Mouse (Mus musculus): Measurements from ENCODE around the gene Kdm4c. TPM values are rescaled to one million over a fixed set of nuclear protein-coding genes. Genes with fewer than 3 reads are reported as not detected.
"Not testable (repeated sequence)": the region's sequence is repeated elsewhere in the genome, so short reads cannot be mapped to it uniquely, and the experiment has no call there.

Gene Kdm4c
- total RNA-seq, 2 experiments from 2014 or later, result 20.6 to 21.1 TPM

- intact Hi-C loops (cut with DNase I), result no loop called here
- DNase-seq (ENCODE audit: low spot score in 2 of 2), result no peak
These were observed 52.4 kb downstream of the Kdm4c start for GRCm38 (mm10) chr4:74294726-74295125.

- intact Hi-C loops (cut with DNase I), result no loop called here
- no peak for DNase-seq (ENCODE audit: low spot score in 2 of 2)
These were observed 63.2 kb downstream of the Kdm4c start for GRCm38 (mm10) chr4:74305315-74306105.

- intact Hi-C loops (cut with DNase I), result no loop called here
- DNase-seq (ENCODE audit: low spot score in 2 of 2), result no peak
These were observed 68.8 kb downstream of the Kdm4c start for GRCm38 (mm10) chr4:74311135-74311534.

GRCm38 (mm10) chr4:74312858-74313257 lies 70.6 kb downstream of the Kdm4c start:
- no peak for DNase-seq (ENCODE audit: low spot score in 2 of 2)

GRCm38 (mm10) chr4:74315388-74315787 lies 73.1 kb downstream of the Kdm4c start:
- no peak for DNase-seq (ENCODE audit: low spot score in 2 of 2)
- intact Hi-C loops (cut with DNase I), result no loop called here

More at GRCm38 (mm10) chr4:74312858-74313257, 70.6 kb downstream of the Kdm4c start:
- intact Hi-C loops (cut with DNase I), result no loop called here

GRCm38 (mm10) chr4:74319313-74319712 lies 77.0 kb downstream of the Kdm4c start:
- DNase-seq (ENCODE audit: low spot score in 2 of 2), result no peak
- intact Hi-C loops (cut with DNase I), result no loop called here

- intact Hi-C loops (cut with DNase I), result no loop called here
- no peak for DNase-seq (ENCODE audit: low spot score in 2 of 2)
These were observed 115.2 kb downstream of the Kdm4c start for GRCm38 (mm10) chr4:74357479-74357878.

GRCm38 (mm10) chr4:74360274-74360673 lies 118.0 kb downstream of the Kdm4c start:
- no peak for DNase-seq (ENCODE audit: low spot score in 2 of 2)
- intact Hi-C loops (cut with DNase I), result no loop called here

GRCm38 (mm10) chr4:74386583-74386982 lies 144.3 kb downstream of the Kdm4c start:
- intact Hi-C loops (cut with DNase I), result no loop called here

GRCm38 (mm10) chr4:74393162-74393561 lies 150.9 kb downstream of the Kdm4c start:
- DNase-seq (ENCODE audit: low spot score in 2 of 2), result no peak
- intact Hi-C loops (cut with DNase I), result no loop called here

More at GRCm38 (mm10) chr4:74386583-74386982, 144.3 kb downstream of the Kdm4c start:
- no peak for DNase-seq (ENCODE audit: low spot score in 2 of 2)

- no peak for DNase-seq (ENCODE audit: low spot score in 2 of 2)
- intact Hi-C loops (cut with DNase I), result no loop called here
These were observed 154.3 kb downstream of the Kdm4c start for GRCm38 (mm10) chr4:74396562-74396961.

GRCm38 (mm10) chr4:74401617-74402313 lies 159.5 kb downstream of the Kdm4c start:
- intact Hi-C loops (cut with DNase I); DNase-seq (ENCODE audit: low spot score in 2 of 2): not testable (repeated sequence)

GRCm38 (mm10) chr4:74408731-74409130 lies 166.4 kb downstream of the Kdm4c start:
- no peak for DNase-seq (ENCODE audit: low spot score in 2 of 2)
- intact Hi-C loops (cut with DNase I), result no loop called here

- no peak for DNase-seq (ENCODE audit: low spot score in 2 of 2)
- intact Hi-C loops (cut with DNase I), result no loop called here
These were observed 177.5 kb downstream of the Kdm4c start for GRCm38 (mm10) chr4:74419794-74420193.

Other genes with a start within 250 kb of the Kdm4c start
- gene Frmd3, start 229.1 kb upstream of the Kdm4c start, total RNA-seq (2021), result 10 to 100 TPM; 12.5 to 14.3 TPM

All from left cerebral cortex, postnatal 14 days (tissue).